Mouse (Mus musculus): ENCODE results near the gene Psmd13.

DNA sequence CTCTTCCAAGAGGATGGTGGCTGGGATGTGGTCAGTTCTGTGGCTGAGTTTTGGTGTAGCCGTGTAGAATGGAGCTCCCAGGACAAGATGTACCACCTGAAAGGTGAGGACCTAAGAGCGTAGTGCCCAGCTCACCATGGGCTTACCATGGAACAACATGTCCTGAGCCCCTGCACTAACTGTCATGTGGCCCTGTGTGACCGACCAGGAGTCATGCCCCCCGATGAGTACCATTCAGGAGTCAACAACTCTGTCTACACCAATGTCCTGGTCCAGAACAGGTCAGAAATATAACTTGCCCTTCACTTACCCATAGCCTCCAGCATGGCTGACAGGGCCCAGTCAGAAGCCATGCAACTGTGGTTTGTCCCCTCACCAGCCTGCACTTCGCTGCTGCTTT lies 63.5 kb downstream of the Psmd13 start:
- no peak for TF ChIP-seq CTCF (conservative IDR thresholded peaks at IDR 0.05; ENCODE audit: low read length)
- TF ChIP-seq POU5F1 (IDR thresholded peaks at IDR 0.05; ENCODE audit: borderline replicate concordance, low read length) = no peak

Measured in E14TG2a.4 (cell line).